Mouse (Mus musculus): ENCODE measurements around the gene Lrrc41. TPM values are rescaled to one million over a fixed set of nuclear protein-coding genes. Genes with fewer than 3 reads are reported as not detected.

Gene Lrrc41
- polyA plus RNA-seq, 1 experiment from 2014 or later, result 62.0 TPM

GRCm38 (mm10) chr4:116057559-116057958 lies 17.5 kb upstream of the Lrrc41 start:
- Histone ChIP-seq H3K4me2 (no peak overlapping the region), H3K27me3 (no peaks in the 10 kb centered on the region), H3K9ac (no peak overlapping the region), H3K4me1 (peaks cover 12% of the 10 kb centered on the region), H3K9me3 (no peaks in the 10 kb centered on the region), H3K4me3 (replicated peaks) (no peak overlapping the region), H3K27ac (no peak overlapping the region), H3K36me3 (replicated peaks) (no peaks in the 10 kb centered on the region)
- no peak for ATAC-seq (ENCODE audit: low FRiP score)
- 0% methylated on average over 1 of the region's 1 CpGs for WGBS

- Histone ChIP-seq H3K4me3 (replicated peaks) (no peak overlapping the region), H3K36me3 (replicated peaks) (no peaks in the 10 kb centered on the region), H3K4me2 (no peak overlapping the region), H3K4me1 (peaks cover 3% of the 10 kb centered on the region), H3K27me3 (no peaks in the 10 kb centered on the region), H3K9me3 (no peaks in the 10 kb centered on the region), H3K27ac (no peak overlapping the region), H3K9ac (no peak overlapping the region)
- WGBS, result 78% methylated on average over 5 of the region's 5 CpGs
- ATAC-seq (ENCODE audit: low FRiP score), result no peak
Observed at GRCm38 (mm10) chr4:116059012-116059726, 15.9 kb upstream of the Lrrc41 start.

- Histone ChIP-seq H3K9ac (no peak overlapping the region), H3K27ac (no peak overlapping the region), H3K4me3 (replicated peaks) (no peak overlapping the region), H3K9me3 (no peaks in the 10 kb centered on the region), H3K27me3 (no peaks in the 10 kb centered on the region), H3K4me1 (no peaks in the 10 kb centered on the region), H3K36me3 (replicated peaks) (peaks cover 25% of the 10 kb centered on the region), H3K4me2 (no peak overlapping the region)
- WGBS, result 68% methylated on average over 1 of the region's 1 CpGs
- ATAC-seq (ENCODE audit: low FRiP score), result no peak
Observed at GRCm38 (mm10) chr4:116063855-116064254, 11.2 kb upstream of the Lrrc41 start.

- no peaks in the 10 kb centered on the region for H3K27me3 ChIP-seq
- ATAC-seq (ENCODE audit: low FRiP score), result no peak
- H3K9me3 ChIP-seq, result no peaks in the 10 kb centered on the region
- WGBS, result 94% methylated on average over 6 of the region's 6 CpGs
- H3K27ac ChIP-seq, result no peak overlapping the region
- no peak overlapping the region for H3K4me2 ChIP-seq
- peaks cover 17% of the 10 kb centered on the region for H3K4me1 ChIP-seq
- peaks cover 40% of the 10 kb centered on the region for H3K36me3 ChIP-seq (replicated peaks)
- H3K4me3 ChIP-seq (replicated peaks), result no peak overlapping the region
- H3K9ac ChIP-seq, result no peak overlapping the region
Observed at GRCm38 (mm10) chr4:116070116-116070515, 5.0 kb upstream of the Lrrc41 start.

GRCm38 (mm10) chr4:116073146-116073545 lies 1.9 kb upstream of the Lrrc41 start:
- Histone ChIP-seq H3K9me3 (no peaks in the 10 kb centered on the region), H3K9ac (no peak overlapping the region), H3K4me2 (peak overlapping the region; percentile 92), H3K4me1 (peaks cover 32% of the 10 kb centered on the region), H3K27ac (no peak overlapping the region), H3K27me3 (no peaks in the 10 kb centered on the region), H3K36me3 (replicated peaks) (peaks cover 22% of the 10 kb centered on the region), H3K4me3 (replicated peaks) (no peak overlapping the region)
- 55% methylated on average over 4 of the region's 4 CpGs for WGBS
- ATAC-seq (ENCODE audit: low FRiP score), result no peak

- peaks cover 12% of the 10 kb centered on the region for H3K36me3 ChIP-seq (replicated peaks)
- peak overlapping the region; percentile 92 for H3K4me2 ChIP-seq
- H3K27ac ChIP-seq, result peak overlapping the region; percentile 99; the same call in 1 of the 2 replicates
- no peaks in the 10 kb centered on the region for H3K27me3 ChIP-seq
- peaks cover 32% of the 10 kb centered on the region for H3K4me1 ChIP-seq
- peak overlapping the region; percentile 98 for H3K9ac ChIP-seq
- peak overlapping the region; percentile 97 for H3K4me3 ChIP-seq (replicated peaks)
- 3% methylated on average over 8 of the region's 8 CpGs for WGBS
- no peak for ATAC-seq (ENCODE audit: low FRiP score)
- H3K9me3 ChIP-seq, result no peaks in the 10 kb centered on the region
Observed at GRCm38 (mm10) chr4:116074145-116074675, 859 bp upstream of the Lrrc41 start.

GRCm38 (mm10) chr4:116075631-116076368 lies 731 bp downstream of the Lrrc41 start:
- Histone ChIP-seq H3K9ac (peak overlapping the region; percentile 98), H3K27ac (peak overlapping the region; percentile 99), H3K9me3 (no peaks in the 10 kb centered on the region), H3K27me3 (no peaks in the 10 kb centered on the region), H3K4me3 (replicated peaks) (peak overlapping the region; percentile 97), H3K4me1 (peaks cover 32% of the 10 kb centered on the region), H3K4me2 (peak overlapping the region; percentile 92), H3K36me3 (replicated peaks) (peaks cover 15% of the 10 kb centered on the region)
- under 1% methylated on average over 76 of the region's 77 CpGs for WGBS
- ATAC-seq (ENCODE audit: low FRiP score), result peak; percentile 77

GRCm38 (mm10) chr4:116076369-116077231 lies 1.5 kb downstream of the Lrrc41 start:
- H3K4me2 ChIP-seq, result peak overlapping the region; percentile 92
- H3K36me3 ChIP-seq (replicated peaks), result peaks cover 22% of the 10 kb centered on the region
- peak overlapping the region; percentile 98 for H3K9ac ChIP-seq
- no peaks in the 10 kb centered on the region for H3K27me3 ChIP-seq
- peaks cover 32% of the 10 kb centered on the region for H3K4me1 ChIP-seq
- no peaks in the 10 kb centered on the region for H3K9me3 ChIP-seq
- WGBS, result 2% methylated on average over 37 of the region's 37 CpGs
- H3K27ac ChIP-seq, result peak overlapping the region; percentile 99
- ATAC-seq (ENCODE audit: low FRiP score), result peak; percentile 21
- peak overlapping the region; percentile 97 for H3K4me3 ChIP-seq (replicated peaks)

- Histone ChIP-seq H3K36me3 (replicated peaks) (peaks cover 26% of the 10 kb centered on the region), H3K27me3 (no peaks in the 10 kb centered on the region), H3K4me1 (peaks cover 28% of the 10 kb centered on the region), H3K4me2 (peak overlapping the region; percentile 92), H3K27ac (peak overlapping the region; percentile 99; the same call in 1 of the 2 replicates), H3K9ac (peak overlapping the region; percentile 98), H3K9me3 (no peaks in the 10 kb centered on the region), H3K4me3 (replicated peaks) (peak overlapping the region; percentile 97)
- 66% methylated on average over 3 of the region's 3 CpGs for WGBS
- ATAC-seq (ENCODE audit: low FRiP score), result no peak
Observed at GRCm38 (mm10) chr4:116077240-116078095, 2.4 kb downstream of the Lrrc41 start.

- 92% methylated on average over 23 of the region's 23 CpGs for WGBS
- Histone ChIP-seq H3K4me2 (no peak overlapping the region), H3K36me3 (replicated peaks) (peaks cover 77% of the 10 kb centered on the region), H3K9me3 (no peaks in the 10 kb centered on the region), H3K9ac (no peak overlapping the region), H3K27ac (no peak overlapping the region), H3K4me3 (replicated peaks) (no peak overlapping the region), H3K27me3 (no peaks in the 10 kb centered on the region), H3K4me1 (no peaks in the 10 kb centered on the region)
- no peak for ATAC-seq (ENCODE audit: low FRiP score)
Observed at GRCm38 (mm10) chr4:116088510-116089249, 13.6 kb downstream of the Lrrc41 start.

- H3K27me3 ChIP-seq, result no peaks in the 10 kb centered on the region
- H3K4me2 ChIP-seq, result no peak overlapping the region
- no peaks in the 10 kb centered on the region for H3K9me3 ChIP-seq
- H3K36me3 ChIP-seq (replicated peaks), result peaks cover 97% of the 10 kb centered on the region
- 92% methylated on average over 10 of the region's 10 CpGs for WGBS
- no peak overlapping the region for H3K27ac ChIP-seq
- no peak overlapping the region for H3K4me3 ChIP-seq (replicated peaks)
- H3K4me1 ChIP-seq, result no peaks in the 10 kb centered on the region
- ATAC-seq (ENCODE audit: low FRiP score), result no peak
- H3K9ac ChIP-seq, result no peak overlapping the region
Observed at GRCm38 (mm10) chr4:116096291-116096690, 21.2 kb downstream of the Lrrc41 start.

Data from forebrain, embryonic 12.5 days (tissue).